Mouse (Mus musculus) frontal cortex, adult (tissue): Measurements from ENCODE around the gene Ptprj.
A peak's percentile ranks its signal among the peaks of the same experiment; 100 is the strongest.

Experiments used
- ATAC-seq: cut with Nextera tagmentation; 2 replicates; pipeline ENCODE4 v1.9.2; 2017; ENCODE audit warnings: mild to moderate bottlenecking, moderate library complexity, mixed read lengths; ENCODE audit not compliant: low TSS enrichment

Gene Ptprj

GRCm38 (mm10) chr2:90559688-90560196 lies 20.7 kb downstream of the Ptprj start:
- 0 out of 2 replicates have a peak, but pooled peaks have one; percentile 8 for ATAC-seq

GRCm38 (mm10) chr2:90559015-90559687 lies 21.3 kb downstream of the Ptprj start:
- peak; percentile 46 for ATAC-seq

GRCm38 (mm10) chr2:90558361-90558760 lies 22.1 kb downstream of the Ptprj start:
- ATAC-seq: no peak

GRCm38 (mm10) chr2:90557913-90558312 lies 22.5 kb downstream of the Ptprj start:
- ATAC-seq: peak; percentile 56

GRCm38 (mm10) chr2:90555744-90556143 lies 24.7 kb downstream of the Ptprj start:
- no peak for ATAC-seq

- ATAC-seq: no peak
Observed at GRCm38 (mm10) chr2:90554806-90555205, 25.6 kb downstream of the Ptprj start.

- no peak for ATAC-seq
Observed at GRCm38 (mm10) chr2:90553861-90554260, 26.6 kb downstream of the Ptprj start.

GRCm38 (mm10) chr2:90550656-90551055 lies 29.8 kb downstream of the Ptprj start:
- ATAC-seq: 0 out of 2 replicates have a peak, but pooled peaks have one; percentile 8

GRCm38 (mm10) chr2:90548541-90548940 lies 31.9 kb downstream of the Ptprj start:
- ATAC-seq: no peak

- ATAC-seq: no peak
Observed at GRCm38 (mm10) chr2:90547144-90547609, 33.3 kb downstream of the Ptprj start.

- peak; percentile 64 for ATAC-seq
Observed at GRCm38 (mm10) chr2:90545261-90545660, 35.2 kb downstream of the Ptprj start.

- ATAC-seq: no peak
Observed at GRCm38 (mm10) chr2:90543989-90544388, 36.5 kb downstream of the Ptprj start.

- ATAC-seq: peak; percentile 26; the same call in 1 of the 2 replicates
Observed at GRCm38 (mm10) chr2:90543106-90543702, 37.2 kb downstream of the Ptprj start.

GRCm38 (mm10) chr2:90542656-90543055 lies 37.8 kb downstream of the Ptprj start:
- 0 out of 2 replicates have a peak, but pooled peaks have one; percentile 1 for ATAC-seq

- ATAC-seq: no peak
Observed at GRCm38 (mm10) chr2:90539206-90539605, 41.2 kb downstream of the Ptprj start.

- no peak for ATAC-seq
Observed at GRCm38 (mm10) chr2:90537244-90537643, 43.2 kb downstream of the Ptprj start.

GRCm38 (mm10) chr2:90536555-90536954 lies 43.9 kb downstream of the Ptprj start:
- no peak for ATAC-seq

GRCm38 (mm10) chr2:90534751-90535150 lies 45.7 kb downstream of the Ptprj start:
- no peak for ATAC-seq

- no peak for ATAC-seq
Observed at GRCm38 (mm10) chr2:90533944-90534343, 46.5 kb downstream of the Ptprj start.

GRCm38 (mm10) chr2:90532095-90532494 lies 48.4 kb downstream of the Ptprj start:
- no peak for ATAC-seq

- ATAC-seq: no peak
Observed at GRCm38 (mm10) chr2:90528107-90528506, 52.3 kb downstream of the Ptprj start.

- ATAC-seq: peak; percentile 13
Observed at GRCm38 (mm10) chr2:90526971-90527370, 53.5 kb downstream of the Ptprj start.

GRCm38 (mm10) chr2:90526564-90526963 lies 53.9 kb downstream of the Ptprj start:
- peak; percentile 58 for ATAC-seq
